Mouse (Mus musculus) naive thymus-derived CD4-positive, alpha-beta T cell, adult 5 months (primary cell): ENCODE measurements around the gene Nbdy. TPM values are rescaled to one million over a fixed set of nuclear protein-coding genes. Genes with fewer than 3 reads are reported as not detected.

Source experiments
- polyA plus RNA-seq: library from polyadenylated mRNA; unstranded; fragments of 100-300 nt; shearing (Covaris generic); gene quantifications from one replicate; pipeline ENCODE4 v1.2.1, GENCODE M21; 2017

Gene Nbdy
- 24.5 TPM for polyA plus RNA-seq

DNA sequence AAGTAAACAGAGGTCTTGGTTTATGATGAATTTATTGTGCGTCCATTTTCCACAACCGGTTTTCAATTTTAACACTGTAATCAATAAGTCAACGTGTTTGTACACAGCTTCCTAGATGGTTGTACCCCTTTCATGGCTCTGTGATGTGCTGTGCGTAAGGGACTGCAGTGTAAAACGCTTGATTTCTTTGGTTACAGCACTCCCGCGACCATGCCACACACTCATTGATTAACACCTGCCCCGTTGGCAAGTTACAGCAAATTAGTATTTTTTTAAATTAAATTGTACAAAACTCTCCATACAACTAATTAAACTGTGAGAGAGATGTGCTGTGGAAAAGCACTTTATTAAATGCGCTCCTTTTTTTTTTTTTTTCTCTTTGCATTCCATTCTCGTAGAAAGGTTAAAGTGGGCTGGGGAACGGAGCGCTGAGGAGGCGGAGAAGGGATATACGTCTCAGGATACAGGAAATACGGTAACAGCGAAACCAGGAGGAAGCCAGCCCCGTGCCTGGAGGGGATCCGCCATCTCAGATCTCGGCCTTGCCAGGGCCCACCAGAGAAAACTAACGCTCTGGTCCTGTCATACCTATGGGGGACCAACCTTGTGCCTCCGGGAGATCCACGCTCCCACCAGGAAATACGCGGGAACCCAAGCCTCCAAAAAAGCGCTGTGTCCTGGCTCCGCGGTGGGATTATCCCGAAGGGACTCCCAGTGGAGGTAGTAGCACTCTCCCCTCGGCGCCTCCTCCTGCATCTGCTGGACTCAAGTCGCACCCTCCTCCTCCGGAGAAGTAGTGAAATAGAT, at the start of gene Nbdy:
Gene Nbdy, plus strand, starts transcription at position 481 of the 807 bp plus-strand sequence.

GRCm38 (mm10) chrX:153695782-153696395, 27.5 kb upstream of the Nbdy start, which contains the start of gene Kctd12b:
Kctd12b (minus strand) TSS chrX:153696391.

Other genes starting within 250 kb of the Nbdy start
- gene Ubqln2, start 225.4 kb upstream of the Nbdy start, polyA plus RNA-seq = 8.4 TPM
- not detected for gene Cypt3, start 165.0 kb upstream of the Nbdy start, polyA plus RNA-seq
- 1.2 TPM for gene Kctd12b, start 27.2 kb upstream of the Nbdy start, polyA plus RNA-seq
- gene Spin2c, start 108.6 kb downstream of the Nbdy start, polyA plus RNA-seq = 2.1 TPM